Mouse (Mus musculus): Measurements from ENCODE around the gene Gm9803. TPM values are rescaled to one million over a fixed set of nuclear protein-coding genes. Genes with fewer than 3 reads are reported as not detected.

The Gm9803 gene
- total and polyA plus RNA-seq, 2 experiments from 2014 or later = 20.8 to 49.6 TPM

DNA sequence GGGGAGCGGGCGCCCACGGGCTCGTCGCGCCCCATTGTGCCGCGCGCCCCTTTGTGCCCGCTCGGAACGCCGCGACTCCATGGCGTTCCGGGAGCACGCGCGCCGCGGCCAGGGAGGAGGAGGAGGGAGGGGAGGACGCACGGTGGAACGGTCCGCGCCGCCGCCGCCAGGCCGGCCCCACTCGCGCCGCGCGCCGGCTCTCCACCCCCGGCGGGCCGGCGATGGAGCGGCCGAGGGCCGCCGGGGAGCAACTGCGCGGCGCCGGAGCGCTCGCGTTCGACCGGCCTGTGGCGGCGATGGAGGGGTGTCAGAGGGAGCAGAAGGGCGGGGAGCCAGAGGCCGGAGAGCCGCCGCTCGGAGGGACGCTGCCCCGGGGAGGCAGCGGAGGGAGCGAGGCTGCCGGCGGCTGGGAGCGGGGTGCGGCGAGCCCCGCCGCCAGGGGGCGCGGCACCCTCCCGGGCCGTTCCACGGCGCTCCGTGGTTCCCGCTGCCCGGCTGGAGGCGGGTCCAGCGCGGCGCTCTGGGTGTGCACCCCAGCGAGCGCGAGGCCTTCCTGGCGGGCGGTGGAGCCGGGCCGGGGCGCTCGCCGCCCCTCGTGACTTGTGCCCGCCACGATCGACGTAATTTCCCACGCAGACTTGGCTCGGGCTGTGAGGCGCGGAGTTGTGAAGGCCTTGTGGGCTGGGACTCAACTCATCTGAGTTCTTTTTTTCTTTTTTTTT, 44.3 kb upstream of the Gm9803 start:
- TF ChIP-seq CTCF (IDR thresholded peaks at IDR 0.05) = peak; percentile 41; the same call in 1 of the 2 replicates
- no peaks in the 10 kb centered on the region for H3K36me3 ChIP-seq (ENCODE audit: insufficient read depth, low read length)
- no peaks in the 10 kb centered on the region for H3K27me3 ChIP-seq (ENCODE audit: insufficient read depth, low read length)
- H3K4me1 ChIP-seq (ENCODE audit: insufficient read depth, low read length) = peaks cover 11% of the 10 kb centered on the region; the same call in 1 of the 2 replicates
- H3K9ac ChIP-seq (replicated peaks; ENCODE audit: low read length, poor library complexity, severe bottlenecking) = peak overlapping the region; percentile 94
- DNase-seq (ENCODE audit: low spot score) (peak; percentile 75), ATAC-seq (ENCODE audit: low FRiP score) (peak; percentile 85)
- H3K27ac ChIP-seq (ENCODE audit: low read depth, low read length) = peak overlapping the region; percentile 91
- under 1% methylated on average over 29 of the region's 103 CpGs for WGBS
- H3K4me2 ChIP-seq (ENCODE audit: low read depth, low read length, poor library complexity, severe bottlenecking) = peak overlapping the region; percentile 99
- peak overlapping the region; percentile 91 for H3K4me3 ChIP-seq (ENCODE audit: low read depth, low read length)
- H3K9me3 ChIP-seq (ENCODE audit: low read length) = no peaks in the 10 kb centered on the region

DNA sequence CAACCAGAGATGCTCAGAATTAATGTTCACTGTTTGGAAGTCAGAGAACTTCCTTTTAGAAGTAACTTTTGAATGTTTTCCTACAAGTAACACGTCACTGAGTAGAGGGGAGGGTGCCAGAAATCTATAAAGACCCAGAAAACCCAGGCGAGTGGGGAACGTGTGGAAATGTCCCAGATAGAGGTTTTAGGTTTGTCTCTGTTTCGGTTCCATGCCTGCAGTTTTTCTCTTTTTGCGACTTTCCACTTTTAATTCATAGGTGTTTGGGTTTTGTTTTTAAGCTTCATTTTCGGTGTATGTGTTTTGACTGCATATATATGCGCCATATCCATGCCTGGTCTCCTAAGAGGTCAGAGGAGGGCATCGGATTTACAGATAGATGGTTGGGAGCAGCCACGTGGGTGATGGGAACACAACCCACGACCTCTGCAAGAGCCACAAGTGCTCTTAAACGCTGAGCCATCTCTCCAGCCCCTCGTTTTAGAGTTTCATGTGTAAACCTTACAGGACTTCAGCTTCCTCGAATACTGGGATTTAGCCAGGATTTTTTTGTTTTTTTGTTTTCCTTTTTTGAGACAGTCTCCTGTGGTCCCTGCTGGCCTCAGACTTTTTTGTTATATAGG, 43.5 kb upstream of the Gm9803 start:
- Histone ChIP-seq H3K27me3 (ENCODE audit: insufficient read depth, low read length) (no peaks in the 10 kb centered on the region), H3K9ac (replicated peaks; ENCODE audit: low read length, poor library complexity, severe bottlenecking) (peak overlapping the region; percentile 94; the same call in 1 of the 2 replicates), H3K4me3 (ENCODE audit: low read depth, low read length) (peak overlapping the region; percentile 91), H3K4me2 (ENCODE audit: low read depth, low read length, poor library complexity, severe bottlenecking) (peak overlapping the region; percentile 99), H3K9me3 (ENCODE audit: low read length) (no peaks in the 10 kb centered on the region), H3K27ac (ENCODE audit: low read depth, low read length) (peak overlapping the region; percentile 91), H3K36me3 (ENCODE audit: insufficient read depth, low read length) (no peaks in the 10 kb centered on the region), H3K4me1 (ENCODE audit: insufficient read depth, low read length) (peaks cover 11% of the 10 kb centered on the region; the same call in 1 of the 2 replicates)
- no peak for TF ChIP-seq CTCF (IDR thresholded peaks at IDR 0.05)
- DNase-seq (ENCODE audit: low spot score) = no peak
- 6% methylated on average over 13 of the region's 13 CpGs for WGBS
- no peak for ATAC-seq (ENCODE audit: low FRiP score)

DNA sequence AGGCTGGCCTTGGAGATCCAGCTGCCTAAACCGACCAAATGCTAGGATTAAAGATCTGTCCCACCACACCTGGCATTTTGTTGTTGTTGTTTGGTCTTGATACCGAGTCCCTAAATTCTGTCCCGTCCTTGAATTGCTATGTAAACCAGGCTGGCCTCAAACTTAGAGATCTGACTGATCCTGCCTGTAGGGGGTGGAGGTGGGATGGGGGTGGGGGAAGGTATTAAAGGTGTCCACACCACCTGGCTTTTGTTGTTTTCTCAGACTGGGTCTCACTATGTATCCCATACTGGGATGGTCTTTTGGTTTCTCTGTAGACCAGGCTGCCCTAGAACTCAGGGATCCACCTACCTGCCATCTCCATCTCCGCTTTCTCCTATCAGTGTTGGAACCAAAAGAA, 42.7 kb upstream of the Gm9803 start:
- no peaks in the 10 kb centered on the region for H3K36me3 ChIP-seq (ENCODE audit: insufficient read depth, low read length)
- ATAC-seq (ENCODE audit: low FRiP score) = no peak
- no peak for DNase-seq (ENCODE audit: low spot score)
- TF ChIP-seq CTCF (IDR thresholded peaks at IDR 0.05) = no peak
- H3K4me1 ChIP-seq (ENCODE audit: insufficient read depth, low read length) = peaks cover 11% of the 10 kb centered on the region; the same call in 1 of the 2 replicates
- no peak overlapping the region for H3K4me2 ChIP-seq (ENCODE audit: low read depth, low read length, poor library complexity, severe bottlenecking)
- H3K9me3 ChIP-seq (ENCODE audit: low read length) = no peaks in the 10 kb centered on the region
- WGBS = 49% methylated on average over 4 of the region's 4 CpGs
- no peak overlapping the region for H3K27ac ChIP-seq (ENCODE audit: low read depth, low read length)
- H3K9ac ChIP-seq (replicated peaks; ENCODE audit: low read length, poor library complexity, severe bottlenecking) = no peak overlapping the region
- no peak overlapping the region for H3K4me3 ChIP-seq (ENCODE audit: low read depth, low read length)
- no peaks in the 10 kb centered on the region for H3K27me3 ChIP-seq (ENCODE audit: insufficient read depth, low read length)

DNA sequence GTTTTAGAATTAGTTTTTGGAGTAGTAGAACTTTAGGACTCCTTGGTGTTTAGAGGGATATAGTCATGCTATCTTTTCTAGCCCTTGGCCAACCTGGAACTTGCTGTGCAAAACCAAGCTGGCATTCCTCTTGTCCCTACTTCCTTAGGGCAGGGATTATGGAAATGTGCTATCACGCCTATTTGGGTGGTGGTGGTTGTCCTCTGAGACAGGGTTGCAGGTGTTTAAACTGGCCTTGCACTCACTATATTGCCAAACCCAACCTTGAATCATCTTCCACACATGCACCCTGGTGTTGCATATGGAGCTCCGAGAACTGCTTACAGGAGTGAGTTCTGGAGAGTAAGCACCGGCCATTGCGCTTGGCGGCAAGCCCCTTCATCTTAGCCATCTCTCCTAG, 41.9 kb upstream of the Gm9803 start:
- H3K4me1 ChIP-seq (ENCODE audit: insufficient read depth, low read length) = peaks cover 11% of the 10 kb centered on the region; the same call in 1 of the 2 replicates
- no peaks in the 10 kb centered on the region for H3K36me3 ChIP-seq (ENCODE audit: insufficient read depth, low read length)
- no peak overlapping the region for H3K9ac ChIP-seq (replicated peaks; ENCODE audit: low read length, poor library complexity, severe bottlenecking)
- DNase-seq (ENCODE audit: low spot score) (no peak), ATAC-seq (ENCODE audit: low FRiP score) (no peak)
- no peak overlapping the region for H3K4me3 ChIP-seq (ENCODE audit: low read depth, low read length)
- no peak for TF ChIP-seq CTCF (IDR thresholded peaks at IDR 0.05)
- no peak overlapping the region for H3K27ac ChIP-seq (ENCODE audit: low read depth, low read length)
- 77% methylated on average over 5 of the region's 5 CpGs for WGBS
- no peaks in the 10 kb centered on the region for H3K27me3 ChIP-seq (ENCODE audit: insufficient read depth, low read length)
- H3K4me2 ChIP-seq (ENCODE audit: low read depth, low read length, poor library complexity, severe bottlenecking) = no peak overlapping the region
- no peaks in the 10 kb centered on the region for H3K9me3 ChIP-seq (ENCODE audit: low read length)

DNA sequence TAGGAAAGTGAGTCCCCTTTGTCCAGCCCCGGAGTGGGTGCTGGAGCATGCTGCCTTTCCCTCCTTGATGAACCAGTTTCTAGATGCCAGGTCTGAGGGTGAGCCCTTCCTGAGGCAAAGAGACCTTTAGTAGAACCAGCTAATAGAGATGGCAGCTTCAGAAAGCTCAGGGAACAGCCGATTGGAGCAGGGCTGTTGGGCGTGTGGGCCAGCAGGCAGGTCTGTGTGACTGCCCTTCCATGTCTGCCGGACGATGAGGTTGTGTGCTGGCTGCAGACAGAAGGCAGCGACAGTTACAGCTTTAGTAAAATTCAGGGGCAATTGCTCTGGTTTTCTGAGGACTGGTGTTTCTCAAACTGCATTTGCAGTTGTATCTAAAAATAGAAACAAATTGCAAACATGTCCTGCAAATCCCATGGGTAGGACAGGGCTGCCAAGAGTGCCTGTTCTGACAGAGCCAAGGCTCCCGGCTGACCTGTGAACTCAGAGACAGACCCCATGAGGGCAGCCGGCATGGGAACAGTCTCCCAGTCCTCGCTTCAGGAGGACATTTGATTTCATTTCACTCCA, 40.4 kb upstream of the Gm9803 start:
- Histone ChIP-seq H3K27ac (ENCODE audit: low read depth, low read length) (no peak overlapping the region; the same call in 1 of the 2 replicates), H3K9ac (replicated peaks; ENCODE audit: low read length, poor library complexity, severe bottlenecking) (no peak overlapping the region), H3K4me1 (ENCODE audit: insufficient read depth, low read length) (peaks cover 11% of the 10 kb centered on the region; the same call in 1 of the 2 replicates), H3K9me3 (ENCODE audit: low read length) (no peaks in the 10 kb centered on the region), H3K27me3 (ENCODE audit: insufficient read depth, low read length) (no peaks in the 10 kb centered on the region), H3K4me2 (ENCODE audit: low read depth, low read length, poor library complexity, severe bottlenecking) (no peak overlapping the region), H3K4me3 (ENCODE audit: low read depth, low read length) (no peak overlapping the region), H3K36me3 (ENCODE audit: insufficient read depth, low read length) (no peaks in the 10 kb centered on the region)
- DNase-seq (ENCODE audit: low spot score) (peak; percentile 13), ATAC-seq (ENCODE audit: low FRiP score) (no peak)
- 49% methylated on average over 9 of the region's 9 CpGs for WGBS
- no peak for TF ChIP-seq CTCF (IDR thresholded peaks at IDR 0.05)

Measured in midbrain, postnatal 0 days (tissue).